Mouse (Mus musculus) intestine, postnatal 0 days (tissue): Measurements from ENCODE around the gene Tst. TPM values are rescaled to one million over a fixed set of nuclear protein-coding genes. Genes with fewer than 3 reads are reported as not detected.

Experiments used
- ATAC-seq: fragments of 200-750 bp; cut with Nextera tagmentation; 2 replicates; pipeline ENCODE4 v1.8.0; 2017; ENCODE audit warnings: mild to moderate bottlenecking, moderate TSS enrichment, moderate library complexity
- H3K27ac ChIP-seq: fragments of 300-500 bp; sonication (generic); 2 replicates; pipeline ENCODE4 v1.5.1; 2014; ENCODE audit warnings: mild to moderate bottlenecking, low read depth, low read length, moderate library complexity
- H3K27me3 ChIP-seq: fragments of 300-500 bp; sonication (generic); replicated peaks from 2 replicates; pipeline ENCODE4 v1.6.1; 2014; ENCODE audit warnings: low read length, mixed read lengths; ENCODE audit not compliant: control insufficient read depth, insufficient read depth
- H3K36me3 ChIP-seq: fragments of 300-500 bp; sonication (generic); 2 replicates; pipeline ENCODE4 v1.6.1; 2014; ENCODE audit warnings: mild to moderate bottlenecking, moderate library complexity; ENCODE audit not compliant: control insufficient read depth, insufficient read depth
- H3K4me1 ChIP-seq: fragments of 300-500 bp; sonication (generic); replicated peaks from 2 replicates; pipeline ENCODE4 v1.6.1; 2014; ENCODE audit warnings: antibody characterized with exemption, low read length, mixed read lengths; ENCODE audit not compliant: control insufficient read depth, insufficient read depth
- H3K4me2 ChIP-seq: fragments of 300-500 bp; sonication (generic); replicated peaks from 2 replicates; pipeline ENCODE4 v1.6.1; 2014; ENCODE audit warnings: low read depth, mild to moderate bottlenecking, moderate library complexity
- H3K4me3 ChIP-seq: fragments of 300-500 bp; sonication (generic); 2 replicates; pipeline ENCODE4 v1.5.1; 2014; ENCODE audit warnings: low read depth, low read length
- H3K9ac ChIP-seq: fragments of 300-500 bp; sonication (generic); 2 replicates; pipeline ENCODE4 v1.6.1; 2014; ENCODE audit warnings: mild to moderate bottlenecking, low read depth, low read length
- H3K9me3 ChIP-seq: fragments of 300-500 bp; sonication (generic); 2 replicates; pipeline ENCODE4 v1.6.1; 2016; ENCODE audit warnings: mixed run types; ENCODE audit not compliant: control insufficient read depth
- CTCF ChIP-seq: sonication (generic); IDR thresholded peaks from 2 replicates; pipeline ENCODE4 v1.5.1; 2016; ENCODE audit warnings: low read depth, mild to moderate bottlenecking, control low read depth, antibody characterized with exemption, moderate library complexity
- WGBS: fragments of 180-500 bp; shearing (Covaris S2); extraction: QIAGEN DNeasy Blood & Tissue Kit; methylation state at CpG from one replicate; pipeline ENCODE4 v1.1.7; 2014; 5-methylcytosine and 5-hydroxymethylcytosine counted together
- polyA plus RNA-seq: library from polyadenylated mRNA; unstranded; fragments of >200 nt; fragmentation: Nextera tagmentation; extraction: Ambion mirVana; gene quantifications from 2 replicates; pipeline ENCODE4 v1.2.1, GENCODE M21; 2015

Gene Tst
- polyA plus RNA-seq, 1 experiment from 2014 or later, result 48.3 TPM

DNA sequence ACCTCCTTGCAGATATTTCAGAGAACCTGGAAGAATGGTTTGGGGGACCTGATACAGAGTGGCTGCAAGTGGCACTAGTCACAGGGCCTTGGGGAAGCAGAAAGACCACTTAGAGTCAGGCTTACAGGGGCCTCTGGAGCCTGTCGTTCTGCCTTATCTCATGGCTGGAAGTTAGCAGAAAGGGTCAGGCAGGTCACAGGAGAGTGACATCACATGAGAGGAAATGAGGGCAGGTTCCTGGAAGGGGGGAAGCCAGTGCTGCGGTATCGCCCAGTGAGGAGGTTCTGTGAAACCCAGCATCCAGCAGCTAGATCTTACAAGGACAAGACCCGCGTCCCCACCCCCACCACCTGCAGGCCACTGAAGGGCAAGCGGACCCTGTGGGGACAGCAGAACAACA lies 43.4 kb upstream of the Tst start:
- H3K4me1 ChIP-seq, result 0 out of 2 replicates have a peak, but pooled peaks cover 3% of the 10 kb centered on the region
- WGBS, result 62% methylated on average over 6 of the region's 6 CpGs
- H3K4me3 ChIP-seq, result no peak overlapping the region
- 0 out of 2 replicates have a peak overlapping the region, but pooled peaks have one; percentile 41 for H3K27ac ChIP-seq
- H3K27me3 ChIP-seq, result no peaks in the 10 kb centered on the region
- H3K9me3 ChIP-seq, result no peaks in the 10 kb centered on the region
- no peak for ATAC-seq
- H3K36me3 ChIP-seq, result no peaks in the 10 kb centered on the region; the same call in 1 of the 2 replicates
- H3K9ac ChIP-seq, result no peak overlapping the region
- TF ChIP-seq CTCF, result no peak
- H3K4me2 ChIP-seq, result no peak overlapping the region

DNA sequence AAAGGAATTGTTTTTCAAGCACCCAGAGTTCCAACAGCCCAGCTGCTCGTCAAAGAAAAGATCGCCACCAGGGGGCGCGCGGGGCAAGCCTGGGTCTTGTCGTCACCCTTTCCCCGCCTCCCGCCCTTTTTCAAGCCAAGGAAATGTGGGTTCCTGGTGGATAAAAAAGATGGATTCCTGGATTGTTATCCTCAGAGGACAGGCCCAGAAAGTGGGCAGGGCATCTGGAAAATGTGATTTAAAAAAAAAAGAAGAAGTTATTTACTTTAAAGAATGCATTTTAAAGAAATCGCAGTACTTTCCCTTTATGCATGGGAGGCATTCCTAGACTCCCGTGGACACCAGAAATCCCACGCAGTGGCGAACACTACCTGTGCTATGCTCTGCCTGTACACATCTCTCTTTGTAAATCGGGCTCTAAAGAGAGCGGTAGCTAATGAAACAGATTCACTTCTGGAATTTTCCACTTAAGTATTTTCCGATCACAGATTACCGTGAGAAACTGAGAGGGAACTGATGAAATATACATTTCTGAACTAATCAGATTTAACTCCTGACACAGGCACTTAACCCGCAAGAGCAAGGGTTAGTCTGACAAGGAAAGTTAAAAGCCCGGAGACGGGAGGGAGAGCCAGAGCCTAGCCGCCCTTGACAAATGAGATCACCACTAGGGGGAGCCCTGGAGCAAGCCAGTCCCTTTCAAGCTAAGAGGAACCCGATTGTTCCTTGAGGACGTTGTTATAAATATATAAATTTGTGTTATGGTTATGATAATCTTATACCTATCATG lies 42.2 kb upstream of the Tst start:
- peak overlapping the region; percentile 35; the same call in 1 of the 2 replicates for H3K9ac ChIP-seq
- peak overlapping the region; percentile 74 for H3K4me2 ChIP-seq
- no peaks in the 10 kb centered on the region for H3K36me3 ChIP-seq
- WGBS, result 1% methylated on average over 22 of the region's 22 CpGs
- ATAC-seq, result peak; percentile 63
- peak; percentile 95 for TF ChIP-seq CTCF
- 0 out of 2 replicates have a peak, but pooled peaks cover 3% of the 10 kb centered on the region for H3K4me1 ChIP-seq
- no peaks in the 10 kb centered on the region for H3K27me3 ChIP-seq
- peak overlapping the region; percentile 30 for H3K4me3 ChIP-seq
- no peaks in the 10 kb centered on the region for H3K9me3 ChIP-seq
- peak overlapping the region; percentile 65 for H3K27ac ChIP-seq

DNA sequence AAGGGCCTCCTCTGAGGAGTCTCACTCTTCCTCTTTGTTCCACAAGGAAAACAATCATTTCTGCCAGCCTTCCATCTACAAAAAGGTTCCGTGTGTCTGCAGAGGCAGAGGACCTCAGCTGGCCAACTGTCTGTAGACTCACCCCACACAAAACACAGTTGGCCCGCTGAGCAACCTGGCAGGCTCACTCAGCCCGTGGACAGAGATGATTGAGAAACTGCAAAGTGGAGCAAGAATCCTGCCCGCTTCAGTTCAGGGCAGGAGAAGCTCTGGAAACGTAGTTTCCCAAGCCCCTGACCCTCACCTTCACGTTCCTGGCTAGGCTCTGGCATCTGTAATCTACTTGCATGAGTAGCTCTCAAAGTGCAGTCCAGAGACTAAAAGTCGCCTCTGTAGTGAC lies 41.4 kb upstream of the Tst start:
- no peak for ATAC-seq
- no peak overlapping the region for H3K4me3 ChIP-seq
- no peak overlapping the region for H3K27ac ChIP-seq
- no peak overlapping the region for H3K9ac ChIP-seq
- 45% methylated on average over 7 of the region's 7 CpGs for WGBS
- TF ChIP-seq CTCF, result no peak
- H3K27me3 ChIP-seq, result 0 out of 2 replicates have a peak, but pooled peaks cover under 1% of the 10 kb centered on the region
- H3K36me3 ChIP-seq, result no peaks in the 10 kb centered on the region
- no peak overlapping the region for H3K4me2 ChIP-seq
- H3K9me3 ChIP-seq, result no peaks in the 10 kb centered on the region
- H3K4me1 ChIP-seq, result 0 out of 2 replicates have a peak, but pooled peaks cover 3% of the 10 kb centered on the region

DNA sequence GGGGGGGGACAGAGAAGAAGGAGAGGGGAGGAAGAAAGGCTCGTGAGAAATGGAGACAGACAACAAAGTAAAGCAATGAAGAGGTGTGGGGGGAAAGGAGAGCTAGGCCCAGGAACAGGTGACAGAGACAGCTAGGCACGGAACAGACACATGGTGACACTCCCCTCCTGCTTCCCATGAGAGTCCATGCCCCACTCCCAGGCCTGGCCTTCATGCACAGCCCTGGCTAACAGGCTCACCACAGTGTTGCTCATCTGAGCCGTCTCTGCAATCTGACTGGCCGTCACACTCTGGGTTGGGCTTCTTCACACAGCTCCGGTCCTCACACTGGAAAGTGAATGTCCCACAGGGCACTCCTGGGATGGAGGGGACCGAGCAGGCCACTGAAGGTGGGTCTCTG lies 38.1 kb upstream of the Tst start:
- WGBS, result 53% methylated on average over 6 of the region's 6 CpGs

DNA sequence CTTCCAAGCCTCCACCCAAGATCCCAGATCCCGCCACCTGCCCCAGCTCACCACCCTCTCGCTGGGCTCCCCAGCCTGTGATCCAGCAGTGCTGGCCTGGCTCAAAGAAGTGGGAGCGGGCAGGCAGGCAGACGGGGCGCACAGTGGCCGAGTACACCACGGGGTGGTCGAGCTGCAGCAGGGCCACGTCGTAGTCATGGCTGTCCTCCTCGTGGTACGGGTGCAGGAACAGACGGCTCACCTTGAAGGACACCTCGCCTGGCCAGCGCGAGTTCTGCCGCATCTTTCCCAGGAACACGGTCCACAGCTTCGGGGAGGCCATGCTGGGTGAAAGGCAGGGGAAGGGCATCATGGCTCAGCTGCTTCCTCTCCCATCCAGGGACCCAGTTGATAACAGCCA lies 36.5 kb upstream of the Tst start:
- H3K4me1 ChIP-seq, result no peaks in the 10 kb centered on the region; the same call in 1 of the 2 replicates
- H3K4me3 ChIP-seq, result no peak overlapping the region
- H3K4me2 ChIP-seq, result no peak overlapping the region
- H3K9ac ChIP-seq, result no peak overlapping the region
- no peak overlapping the region for H3K27ac ChIP-seq
- TF ChIP-seq CTCF, result no peak
- H3K9me3 ChIP-seq, result no peaks in the 10 kb centered on the region
- 86% methylated on average over 19 of the region's 19 CpGs for WGBS
- H3K36me3 ChIP-seq, result no peaks in the 10 kb centered on the region
- H3K27me3 ChIP-seq, result peaks cover 24% of the 10 kb centered on the region
- no peak for ATAC-seq

More for the DNA sequence above, 38.1 kb upstream of the Tst start:
- H3K27me3 ChIP-seq, result peaks cover 12% of the 10 kb centered on the region; the same call in 1 of the 2 replicates
- H3K36me3 ChIP-seq, result no peaks in the 10 kb centered on the region
- no peaks in the 10 kb centered on the region for H3K9me3 ChIP-seq
- ATAC-seq, result no peak
- H3K9ac ChIP-seq, result no peak overlapping the region
- H3K4me3 ChIP-seq, result no peak overlapping the region
- no peak for TF ChIP-seq CTCF
- H3K4me2 ChIP-seq, result no peak overlapping the region
- H3K27ac ChIP-seq, result no peak overlapping the region
- H3K4me1 ChIP-seq, result no peaks in the 10 kb centered on the region

DNA sequence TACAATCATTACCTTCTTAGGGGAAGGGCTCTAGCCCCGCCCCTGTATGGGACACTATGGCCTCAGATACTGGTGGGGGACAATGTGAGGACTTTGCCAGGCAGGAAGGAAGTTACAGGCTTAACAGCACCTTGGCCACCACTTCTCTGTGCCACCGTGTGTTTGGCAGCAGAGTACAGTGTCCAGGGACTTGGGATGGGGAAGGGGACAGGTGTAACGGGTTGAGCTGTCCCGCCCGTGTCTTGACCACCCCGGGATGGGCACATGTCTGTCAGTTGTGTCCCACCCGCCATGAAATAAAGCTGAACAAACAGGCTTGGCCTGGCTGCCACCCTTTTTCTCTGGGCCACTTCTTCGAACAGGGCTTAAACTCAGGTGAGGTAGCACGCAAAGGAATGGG lies 33.3 kb upstream of the Tst start:
- Histone ChIP-seq H3K36me3 (no peaks in the 10 kb centered on the region; the same call in 1 of the 2 replicates), H3K4me1 (no peaks in the 10 kb centered on the region; the same call in 1 of the 2 replicates), H3K9me3 (no peaks in the 10 kb centered on the region), H3K9ac (no peak overlapping the region), H3K4me3 (no peak overlapping the region), H3K4me2 (no peak overlapping the region), H3K27me3 (peaks cover 38% of the 10 kb centered on the region), H3K27ac (no peak overlapping the region)
- 60% methylated on average over 9 of the region's 9 CpGs for WGBS
- no peak for ATAC-seq
- no peak for TF ChIP-seq CTCF
